Mouse (Mus musculus) limb, embryonic 13.5 days (tissue): Measurements from ENCODE around the gene Slc35e3. TPM values are rescaled to one million over a fixed set of nuclear protein-coding genes. Genes with fewer than 3 reads are reported as not detected.

Experiments
- ATAC-seq: fragments of 200-750 bp; cut with Nextera tagmentation; 2 replicates; pipeline ENCODE4 v1.8.0; 2017; ENCODE audit warnings: low read depth, moderate number of reproducible peaks, moderate TSS enrichment; ENCODE audit not compliant: low FRiP score
- H3K27ac ChIP-seq: fragments of 300-500 bp; sonication (generic); 2 replicates; pipeline ENCODE4 v1.5.1; 2015; ENCODE audit warnings: inconsistent platforms, mild to moderate bottlenecking, moderate library complexity
- H3K27me3 ChIP-seq: fragments of 300-500 bp; sonication (generic); 2 replicates; pipeline ENCODE4 v1.6.1; 2015; ENCODE audit warnings: mild to moderate bottlenecking, inconsistent platforms
- H3K36me3 ChIP-seq: fragments of 300-500 bp; sonication (generic); 2 replicates; pipeline ENCODE4 v1.6.1; 2015; ENCODE audit warnings: inconsistent platforms, mild to moderate bottlenecking, moderate library complexity
- H3K4me1 ChIP-seq: fragments of 300-500 bp; sonication (generic); 2 replicates; pipeline ENCODE4 v1.6.1; 2015; ENCODE audit warnings: inconsistent platforms
- H3K4me2 ChIP-seq: fragments of 300-500 bp; sonication (generic); replicated peaks from 2 replicates; pipeline ENCODE4 v1.6.1; 2015; ENCODE audit warnings: inconsistent platforms, mild to moderate bottlenecking, moderate library complexity
- H3K4me3 ChIP-seq: fragments of 300-500 bp; sonication (generic); 2 replicates; pipeline ENCODE4 v1.5.1; 2015; ENCODE audit warnings: moderate library complexity, mild to moderate bottlenecking, inconsistent platforms
- H3K9ac ChIP-seq: fragments of 300-500 bp; sonication (generic); 2 replicates; pipeline ENCODE4 v1.6.1; 2015; ENCODE audit warnings: mild to moderate bottlenecking, inconsistent platforms
- H3K9me3 ChIP-seq: fragments of 300-500 bp; sonication (generic); 2 replicates; pipeline ENCODE4 v1.6.1; 2016; ENCODE audit warnings: inconsistent platforms
- WGBS: fragments of 180-500 bp; shearing (Covaris S2); methylation state at CpG from one replicate; pipeline ENCODE4 v1.1.7; 2015; 5-methylcytosine and 5-hydroxymethylcytosine counted together
- polyA plus RNA-seq: library from polyadenylated mRNA; unstranded; fragments of >200 nt; fragmentation: Nextera tagmentation; extraction: Ambion mirVana; gene quantifications from 2 replicates; pipeline ENCODE4 v1.2.1, GENCODE M21; 2015

Slc35e3 gene
- polyA plus RNA-seq, 1 experiment from 2014 or later, result 44.3 TPM

- Histone ChIP-seq H3K9ac (no peak overlapping the region), H3K36me3 (peaks cover 91% of the 10 kb centered on the region), H3K4me2 (no peak overlapping the region), H3K4me3 (no peak overlapping the region), H3K9me3 (no peaks in the 10 kb centered on the region), H3K4me1 (no peaks in the 10 kb centered on the region), H3K27ac (no peak overlapping the region), H3K27me3 (no peaks in the 10 kb centered on the region)
- 93% methylated on average over 6 of the region's 6 CpGs for WGBS
- ATAC-seq, result no peak
Observed at GRCm38 (mm10) chr10:117701034-117701829, 44.9 kb downstream of the Slc35e3 start.

DNA sequence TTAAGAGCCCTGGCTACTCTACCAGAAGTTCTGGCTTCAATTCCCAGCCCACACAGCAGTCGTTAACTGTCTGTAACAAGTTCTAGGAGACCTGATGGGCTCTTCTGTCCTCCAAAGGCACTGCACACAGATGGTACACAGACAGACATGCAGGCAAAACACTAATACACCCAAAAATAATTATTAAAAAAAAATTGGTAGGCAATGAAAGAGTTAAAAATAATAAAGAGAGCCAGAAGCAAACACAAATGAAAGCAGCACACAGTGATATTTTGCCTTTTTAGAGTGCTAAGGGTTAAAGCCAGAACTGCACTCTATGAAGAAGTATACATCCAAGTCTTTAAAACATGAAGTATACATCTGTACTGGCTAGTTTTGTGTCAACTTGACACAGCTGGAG lies 45.7 kb downstream of the Slc35e3 start:
- Histone ChIP-seq H3K4me2 (no peak overlapping the region), H3K9me3 (no peaks in the 10 kb centered on the region), H3K4me1 (no peaks in the 10 kb centered on the region), H3K27ac (no peak overlapping the region), H3K9ac (no peak overlapping the region), H3K36me3 (peaks cover 95% of the 10 kb centered on the region), H3K4me3 (no peak overlapping the region), H3K27me3 (no peaks in the 10 kb centered on the region)
- 86% methylated on average over 1 of the region's 1 CpGs for WGBS
- ATAC-seq, result no peak

DNA sequence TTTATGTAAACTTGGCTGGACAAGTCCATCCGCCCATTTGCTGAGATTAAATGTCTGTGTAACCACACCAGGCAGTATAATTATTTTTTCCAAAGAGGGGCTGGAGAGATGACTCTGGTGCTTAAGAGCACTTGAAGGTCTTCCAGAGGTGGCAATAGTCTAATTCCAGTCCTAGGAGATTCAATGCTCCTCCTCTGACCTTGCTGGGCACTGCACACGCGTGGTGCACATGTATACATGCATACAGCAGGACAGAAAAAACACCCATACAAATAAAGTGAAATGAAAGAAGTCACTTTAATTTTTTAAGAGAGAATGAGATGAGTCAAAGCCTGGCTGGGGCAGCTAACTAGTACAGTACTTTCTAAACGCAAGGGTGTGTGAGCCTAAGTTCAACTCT lies 46.3 kb downstream of the Slc35e3 start:
- Histone ChIP-seq H3K9ac (no peak overlapping the region), H3K4me3 (no peak overlapping the region), H3K9me3 (no peaks in the 10 kb centered on the region), H3K4me2 (no peak overlapping the region), H3K27me3 (no peaks in the 10 kb centered on the region), H3K4me1 (no peaks in the 10 kb centered on the region), H3K27ac (no peak overlapping the region), H3K36me3 (peaks cover 95% of the 10 kb centered on the region)
- ATAC-seq, result no peak
- 92% methylated on average over 4 of the region's 4 CpGs for WGBS

DNA sequence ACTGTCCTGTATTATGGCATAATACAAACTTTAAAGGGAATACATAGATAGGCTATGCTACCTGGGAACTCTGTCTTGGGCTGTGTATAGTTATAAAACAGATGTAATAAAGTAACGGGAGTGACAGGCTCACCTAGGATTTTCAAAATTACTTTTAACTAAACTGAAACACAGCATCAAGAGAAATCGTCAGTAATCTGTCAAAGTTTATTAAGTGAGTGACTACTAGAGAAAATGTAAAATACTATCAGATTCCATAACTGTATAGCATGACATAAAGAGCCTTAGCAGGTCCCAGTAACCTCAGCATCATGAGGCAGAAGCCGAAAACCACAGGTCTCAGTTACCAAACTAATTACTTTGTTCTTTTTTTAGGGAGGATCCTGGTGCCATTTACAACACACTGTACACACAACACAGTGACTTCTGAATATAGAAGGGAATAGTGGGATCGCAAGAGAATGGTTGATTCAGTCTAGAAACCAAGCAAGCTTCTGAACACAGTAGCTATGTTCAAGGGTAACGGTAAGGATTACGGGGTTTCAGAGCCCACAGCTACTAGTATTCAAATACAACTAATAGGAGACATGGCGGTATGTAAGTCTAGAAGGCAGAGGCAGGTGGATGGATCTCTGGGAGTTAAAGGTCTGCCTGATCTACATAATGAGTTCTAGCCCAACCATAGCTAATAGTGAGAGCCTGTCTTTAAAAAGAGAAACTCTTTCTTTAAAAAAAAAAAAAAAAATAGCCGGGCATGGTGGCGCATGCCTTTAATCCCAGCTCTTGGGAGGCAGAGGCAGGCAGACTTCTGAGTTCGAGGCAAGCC lies 47.6 kb downstream of the Slc35e3 start:
- peaks cover 94% of the 10 kb centered on the region for H3K36me3 ChIP-seq
- WGBS, result 97% methylated on average over 10 of the region's 10 CpGs
- H3K9me3 ChIP-seq, result no peaks in the 10 kb centered on the region
- H3K27me3 ChIP-seq, result no peaks in the 10 kb centered on the region
- no peak for ATAC-seq
- no peak overlapping the region for H3K4me2 ChIP-seq
- H3K27ac ChIP-seq, result no peak overlapping the region
- no peak overlapping the region for H3K9ac ChIP-seq
- H3K4me1 ChIP-seq, result no peaks in the 10 kb centered on the region
- no peak overlapping the region for H3K4me3 ChIP-seq

- H3K4me2 ChIP-seq, result no peak overlapping the region
- H3K9ac ChIP-seq, result no peak overlapping the region
- no peaks in the 10 kb centered on the region for H3K27me3 ChIP-seq
- no peak overlapping the region for H3K4me3 ChIP-seq
- H3K27ac ChIP-seq, result no peak overlapping the region
- no peaks in the 10 kb centered on the region for H3K9me3 ChIP-seq
- WGBS, result 97% methylated on average over 3 of the region's 3 CpGs
- no peak for ATAC-seq
- H3K36me3 ChIP-seq, result peaks cover 92% of the 10 kb centered on the region
- H3K4me1 ChIP-seq, result no peaks in the 10 kb centered on the region
Observed at GRCm38 (mm10) chr10:117697561-117698115, 48.5 kb downstream of the Slc35e3 start.

GRCm38 (mm10) chr10:117696827-117697560 lies 49.2 kb downstream of the Slc35e3 start:
- Histone ChIP-seq H3K4me3 (no peak overlapping the region), H3K4me1 (no peaks in the 10 kb centered on the region), H3K9ac (no peak overlapping the region), H3K36me3 (peaks cover 94% of the 10 kb centered on the region), H3K9me3 (no peaks in the 10 kb centered on the region), H3K4me2 (no peak overlapping the region), H3K27me3 (no peaks in the 10 kb centered on the region), H3K27ac (no peak overlapping the region)
- WGBS, result 84% methylated on average over 6 of the region's 6 CpGs
- ATAC-seq, result no peak

- WGBS, result 89% methylated on average over 8 of the region's 8 CpGs
- no peak overlapping the region for H3K9ac ChIP-seq
- H3K36me3 ChIP-seq, result peaks cover 94% of the 10 kb centered on the region
- no peak overlapping the region for H3K4me3 ChIP-seq
- no peak overlapping the region for H3K4me2 ChIP-seq
- H3K9me3 ChIP-seq, result no peaks in the 10 kb centered on the region
- H3K4me1 ChIP-seq, result no peaks in the 10 kb centered on the region
- ATAC-seq, result no peak
- H3K27me3 ChIP-seq, result no peaks in the 10 kb centered on the region
- no peak overlapping the region for H3K27ac ChIP-seq
Observed at GRCm38 (mm10) chr10:117696021-117696826, 49.9 kb downstream of the Slc35e3 start.

GRCm38 (mm10) chr10:117695605-117696004 lies 50.6 kb downstream of the Slc35e3 start:
- H3K9me3 ChIP-seq, result no peaks in the 10 kb centered on the region
- H3K4me2 ChIP-seq, result no peak overlapping the region
- H3K9ac ChIP-seq, result no peak overlapping the region
- no peak overlapping the region for H3K27ac ChIP-seq
- no peak overlapping the region for H3K4me3 ChIP-seq
- H3K27me3 ChIP-seq, result no peaks in the 10 kb centered on the region
- peaks cover 94% of the 10 kb centered on the region for H3K36me3 ChIP-seq
- ATAC-seq, result no peak
- no peaks in the 10 kb centered on the region for H3K4me1 ChIP-seq
- WGBS, result 94% methylated on average over 4 of the region's 4 CpGs

DNA sequence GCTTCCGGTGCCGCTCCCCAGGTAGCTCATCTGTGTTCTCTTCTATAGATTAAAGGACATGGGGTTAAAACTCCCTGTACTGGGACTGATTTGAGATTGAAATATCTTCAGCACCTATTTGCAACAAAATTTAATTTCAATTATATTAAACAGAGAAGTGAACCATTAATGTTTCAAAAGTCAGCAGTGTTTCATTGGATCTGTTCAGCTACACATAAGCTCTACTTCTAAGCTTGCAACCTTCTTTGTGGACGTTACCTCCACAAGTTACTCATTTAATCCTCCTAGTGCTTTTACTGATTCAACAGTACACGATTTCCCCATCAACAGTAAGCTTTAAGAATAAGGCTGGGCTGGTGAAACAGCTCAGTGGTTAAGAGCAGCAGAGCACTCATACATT lies 51.1 kb downstream of the Slc35e3 start:
- WGBS, result 95% methylated on average over 4 of the region's 4 CpGs
- H3K4me2 ChIP-seq, result no peak overlapping the region
- no peaks in the 10 kb centered on the region for H3K27me3 ChIP-seq
- no peak overlapping the region for H3K9ac ChIP-seq
- no peak overlapping the region for H3K4me3 ChIP-seq
- H3K9me3 ChIP-seq, result no peaks in the 10 kb centered on the region
- no peak overlapping the region for H3K27ac ChIP-seq
- H3K4me1 ChIP-seq, result no peaks in the 10 kb centered on the region
- ATAC-seq, result no peak
- peaks cover 94% of the 10 kb centered on the region for H3K36me3 ChIP-seq

GRCm38 (mm10) chr10:117694255-117694953 lies 51.8 kb downstream of the Slc35e3 start:
- H3K4me1 ChIP-seq, result no peaks in the 10 kb centered on the region
- H3K9me3 ChIP-seq, result no peaks in the 10 kb centered on the region
- 96% methylated on average over 6 of the region's 6 CpGs for WGBS
- H3K4me3 ChIP-seq, result no peak overlapping the region
- peaks cover 92% of the 10 kb centered on the region for H3K36me3 ChIP-seq
- H3K4me2 ChIP-seq, result no peak overlapping the region
- no peak overlapping the region for H3K27ac ChIP-seq
- H3K27me3 ChIP-seq, result no peaks in the 10 kb centered on the region
- no peak overlapping the region for H3K9ac ChIP-seq
- no peak for ATAC-seq

DNA sequence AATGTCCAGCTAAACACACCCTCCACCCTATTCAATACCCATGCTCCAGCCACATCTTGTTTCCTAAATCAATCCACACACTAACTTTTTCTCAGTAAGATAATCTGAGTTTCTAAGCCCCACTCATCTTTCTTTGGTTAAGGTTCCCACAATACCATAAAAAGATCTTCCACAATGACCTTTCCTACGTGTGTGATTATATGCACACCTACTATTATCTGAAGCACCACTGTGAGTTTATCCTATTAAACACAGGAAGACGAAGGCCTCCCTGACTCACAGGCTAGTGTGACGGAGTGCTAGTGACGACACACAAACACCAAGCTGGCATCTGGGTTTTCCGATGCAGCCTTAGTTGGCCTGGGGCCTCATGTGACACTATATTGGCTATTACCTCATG lies 53.2 kb downstream of the Slc35e3 start:
- WGBS, result 92% methylated on average over 5 of the region's 5 CpGs

More for the DNA sequence above, 53.2 kb downstream of the Slc35e3 start:
- no peak overlapping the region for H3K9ac ChIP-seq
- no peaks in the 10 kb centered on the region for H3K4me1 ChIP-seq
- H3K4me3 ChIP-seq, result no peak overlapping the region
- no peaks in the 10 kb centered on the region for H3K27me3 ChIP-seq
- no peak overlapping the region for H3K27ac ChIP-seq
- peaks cover 90% of the 10 kb centered on the region for H3K36me3 ChIP-seq
- ATAC-seq, result no peak
- H3K4me2 ChIP-seq, result no peak overlapping the region
- H3K9me3 ChIP-seq, result no peaks in the 10 kb centered on the region
